Mouse (Mus musculus) liver, embryonic 13.5 days (tissue): Measurements from ENCODE around the gene Eif1ad. TPM values are rescaled to one million over a fixed set of nuclear protein-coding genes. Genes with fewer than 3 reads are reported as not detected.
"Not testable (repeated sequence)": the region's sequence is repeated elsewhere in the genome, so short reads cannot be mapped to it uniquely, and the experiment has no call there.

Experiments used
- ATAC-seq: fragments of 200-750 bp; cut with Nextera tagmentation; 2 replicates; pipeline ENCODE4 v1.8.0; 2017; ENCODE audit warnings: low read depth, mild to moderate bottlenecking, moderate number of reproducible peaks, moderate library complexity
- DNase-seq: peaks from one replicate; pipeline ENCODE4 v3.0.0; 2022
- H3K27ac ChIP-seq: fragments of 300-500 bp; sonication (generic); 2 replicates; pipeline ENCODE4 v1.5.1; 2015; ENCODE audit warnings: moderate library complexity, mild to moderate bottlenecking, inconsistent platforms
- H3K27me3 ChIP-seq: fragments of 300-500 bp; sonication (generic); 2 replicates; pipeline ENCODE4 v1.6.1; 2015; ENCODE audit warnings: mild to moderate bottlenecking, inconsistent platforms
- H3K36me3 ChIP-seq: fragments of 300-500 bp; sonication (generic); 2 replicates; pipeline ENCODE4 v1.6.1; 2015; ENCODE audit warnings: mild to moderate bottlenecking, inconsistent platforms
- H3K4me1 ChIP-seq: fragments of 300-500 bp; sonication (generic); replicated peaks from 2 replicates; pipeline ENCODE4 v1.6.1; 2015; ENCODE audit warnings: inconsistent platforms
- H3K4me2 ChIP-seq: fragments of 300-500 bp; sonication (generic); 2 replicates; pipeline ENCODE4 v1.6.1; 2015; ENCODE audit warnings: inconsistent platforms, mild to moderate bottlenecking, moderate library complexity
- H3K4me3 ChIP-seq: fragments of 300-500 bp; sonication (generic); replicated peaks from 2 replicates; pipeline ENCODE4 v1.5.1; 2015; ENCODE audit warnings: mild to moderate bottlenecking, inconsistent platforms
- H3K9ac ChIP-seq: fragments of 300-500 bp; sonication (generic); 2 replicates; pipeline ENCODE4 v1.6.1; 2015; ENCODE audit warnings: mild to moderate bottlenecking, inconsistent platforms
- H3K9me3 ChIP-seq: fragments of 300-500 bp; sonication (generic); replicated peaks from 2 replicates; pipeline ENCODE4 v1.6.1; 2016; ENCODE audit warnings: inconsistent platforms
- WGBS: fragments of 180-500 bp; shearing (Covaris S2); methylation state at CpG from one replicate; pipeline ENCODE4 v1.1.7; 2015; ENCODE audit not compliant: insufficient replicate concordance; 5-methylcytosine and 5-hydroxymethylcytosine counted together
- polyA plus RNA-seq: library from polyadenylated mRNA; unstranded; fragments of >200 nt; fragmentation: Nextera tagmentation; extraction: Ambion mirVana; gene quantifications from 2 replicates; pipeline ENCODE4 v1.2.1, GENCODE M21; 2015

The Eif1ad gene
- polyA plus RNA-seq, 1 experiment from 2014 or later: 39.6 TPM

DNA sequence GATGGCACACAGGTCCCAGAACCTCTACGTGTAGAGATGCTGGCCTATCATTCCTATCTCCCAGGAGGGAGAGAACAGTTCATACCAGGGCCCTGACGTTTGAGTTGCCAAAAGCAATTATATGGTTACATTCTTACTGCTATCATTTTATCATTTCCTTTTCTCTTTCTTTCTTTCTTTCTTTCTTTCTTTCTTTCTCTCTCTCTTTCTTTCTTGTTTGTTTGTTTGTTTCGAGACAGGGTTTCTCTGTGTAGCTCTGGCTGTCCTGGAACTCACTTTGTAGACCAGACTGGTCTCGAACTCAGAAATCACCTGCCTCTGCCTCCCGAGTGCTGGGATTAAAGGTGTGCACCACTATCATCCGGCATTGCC, 17.1 kb upstream of the Eif1ad start, which contains the start of gene Cst6:
Cst6 (minus strand) TSS at position 73 of the 372 bp plus-strand sequence.
- not testable (repeated sequence) for H3K27me3 ChIP-seq, H3K36me3 ChIP-seq, ATAC-seq, H3K9me3 ChIP-seq, H3K27ac ChIP-seq, DNase-seq
- H3K4me1 ChIP-seq: peaks cover 10% of the 10 kb centered on the region
- peak within 1 kb of the TSS; percentile 81 for H3K4me2 ChIP-seq
- H3K4me3 ChIP-seq: peak within 1 kb of the TSS; percentile 51
- peak within 1 kb of the TSS; percentile 61 for H3K9ac ChIP-seq
- 56% methylated on average over 6 of the region's 6 CpGs for WGBS

DNA sequence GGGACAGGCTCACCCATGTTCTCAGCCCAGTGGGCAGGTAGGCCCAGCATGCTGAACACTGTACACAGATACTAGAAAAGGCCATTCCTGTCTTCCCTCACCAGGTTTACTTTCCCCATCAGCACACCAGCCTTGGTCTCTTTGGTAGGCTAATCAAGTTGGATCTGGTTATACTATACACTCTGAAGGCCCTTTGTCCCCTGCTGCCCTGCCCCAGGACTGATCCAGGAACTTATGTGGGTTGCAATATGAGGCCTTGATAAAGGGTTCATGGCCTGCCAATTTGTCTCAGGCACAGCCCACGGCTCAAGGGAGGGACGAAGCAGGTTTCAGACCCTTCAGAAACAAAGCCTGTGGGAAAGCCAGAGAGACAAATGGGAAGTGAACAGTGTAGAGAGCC, 12.9 kb upstream of the Eif1ad start:
- peaks cover 20% of the 10 kb centered on the region for H3K4me1 ChIP-seq
- DNase-seq: no peak
- no peaks in the 10 kb centered on the region for H3K27me3 ChIP-seq
- WGBS: 59% methylated on average over 2 of the region's 2 CpGs
- no peaks in the 10 kb centered on the region for H3K9me3 ChIP-seq
- no peak overlapping the region for H3K4me3 ChIP-seq
- no peak for ATAC-seq
- no peak overlapping the region for H3K27ac ChIP-seq
- no peak overlapping the region for H3K9ac ChIP-seq
- no peak overlapping the region for H3K4me2 ChIP-seq
- no peaks in the 10 kb centered on the region for H3K36me3 ChIP-seq

DNA sequence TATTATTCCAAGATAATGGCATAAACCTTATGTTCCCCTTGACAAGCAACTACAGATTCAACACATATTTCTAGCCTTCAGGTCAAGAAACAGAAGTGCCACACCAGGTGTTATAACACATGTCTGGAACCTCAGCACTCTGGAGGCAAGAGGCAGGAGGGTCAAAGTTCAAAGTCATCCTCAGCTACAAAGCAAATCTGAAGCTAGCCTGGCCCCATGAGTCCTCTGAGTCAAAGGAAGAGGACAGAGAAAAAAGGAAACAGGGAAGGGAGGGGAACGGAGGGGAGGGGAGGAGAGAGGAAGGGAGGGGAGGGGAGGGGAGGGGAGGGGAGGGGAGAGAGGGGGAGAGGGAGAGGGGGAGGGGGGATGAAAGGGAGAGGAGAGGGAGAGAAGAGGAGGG, 10.5 kb upstream of the Eif1ad start:
- no CpG with 5 or more reads among the region's 1 CpGs for WGBS
- Histone ChIP-seq H3K9me3 (no peaks in the 10 kb centered on the region), H3K27me3 (no peaks in the 10 kb centered on the region), H3K4me1 (peaks cover 12% of the 10 kb centered on the region; the same call in 1 of the 2 replicates), H3K27ac (no peak overlapping the region), H3K9ac (no peak overlapping the region), H3K4me2 (no peak overlapping the region), H3K4me3 (no peak overlapping the region), H3K36me3 (no peaks in the 10 kb centered on the region)
- ATAC-seq: no peak
- DNase-seq: no peak

DNA sequence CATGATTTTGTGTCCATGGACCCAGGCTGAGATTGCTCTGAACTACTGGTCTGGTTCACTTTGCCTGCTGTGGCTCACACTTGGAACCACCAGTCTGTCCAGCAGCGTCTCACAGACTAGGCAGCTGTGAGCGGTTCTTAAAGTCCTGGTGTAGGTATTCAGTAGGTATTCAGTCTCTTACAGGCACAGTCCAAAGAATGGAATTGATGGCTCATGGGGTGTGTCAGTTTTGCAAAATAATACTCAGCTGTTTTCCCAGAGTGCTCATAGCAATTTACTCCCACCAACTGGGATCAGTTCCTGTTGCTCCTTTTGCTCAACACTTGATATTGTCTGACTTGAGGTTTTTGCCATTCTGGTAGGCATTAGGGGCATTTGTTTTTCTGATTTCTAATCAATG, 4.4 kb upstream of the Eif1ad start:
- no peak overlapping the region for H3K4me2 ChIP-seq
- H3K4me1 ChIP-seq: peaks cover 30% of the 10 kb centered on the region
- peaks cover 22% of the 10 kb centered on the region for H3K36me3 ChIP-seq
- H3K27ac ChIP-seq: no peak overlapping the region
- no peaks in the 10 kb centered on the region for H3K27me3 ChIP-seq
- no peaks in the 10 kb centered on the region for H3K9me3 ChIP-seq
- H3K9ac ChIP-seq: no peak overlapping the region
- WGBS: 68% methylated on average over 2 of the region's 2 CpGs
- ATAC-seq: no peak
- H3K4me3 ChIP-seq: no peak overlapping the region
- DNase-seq: no peak

DNA sequence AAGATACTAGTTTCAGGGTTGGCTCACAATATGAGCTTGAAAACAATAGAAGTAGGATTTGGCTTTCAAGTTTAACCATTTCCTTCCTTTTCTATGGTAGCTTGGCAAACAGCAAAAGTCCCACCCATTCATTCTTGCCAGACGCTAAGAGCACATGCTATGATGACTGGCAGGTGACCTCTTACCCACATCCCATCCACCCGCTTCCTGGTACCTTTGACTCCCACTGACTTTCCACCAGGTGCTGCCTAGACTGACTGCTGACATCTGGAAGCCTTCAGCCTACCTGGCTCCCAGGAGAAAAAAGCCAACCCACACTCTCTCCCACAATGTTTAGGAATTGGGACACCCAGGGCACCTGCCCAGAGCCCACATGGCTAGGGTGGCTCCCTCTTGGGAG, 2.4 kb upstream of the Eif1ad start:
- H3K27ac ChIP-seq: no peak overlapping the region
- H3K9ac ChIP-seq: no peak overlapping the region
- H3K36me3 ChIP-seq: peaks cover 37% of the 10 kb centered on the region
- no peak overlapping the region for H3K4me3 ChIP-seq
- DNase-seq (no peak), ATAC-seq (no peak)
- peaks cover 38% of the 10 kb centered on the region for H3K4me1 ChIP-seq
- H3K27me3 ChIP-seq: no peaks in the 10 kb centered on the region
- WGBS: 77% methylated on average over 2 of the region's 2 CpGs
- H3K9me3 ChIP-seq: no peaks in the 10 kb centered on the region
- no peak overlapping the region; the same call in 1 of the 2 replicates for H3K4me2 ChIP-seq

DNA sequence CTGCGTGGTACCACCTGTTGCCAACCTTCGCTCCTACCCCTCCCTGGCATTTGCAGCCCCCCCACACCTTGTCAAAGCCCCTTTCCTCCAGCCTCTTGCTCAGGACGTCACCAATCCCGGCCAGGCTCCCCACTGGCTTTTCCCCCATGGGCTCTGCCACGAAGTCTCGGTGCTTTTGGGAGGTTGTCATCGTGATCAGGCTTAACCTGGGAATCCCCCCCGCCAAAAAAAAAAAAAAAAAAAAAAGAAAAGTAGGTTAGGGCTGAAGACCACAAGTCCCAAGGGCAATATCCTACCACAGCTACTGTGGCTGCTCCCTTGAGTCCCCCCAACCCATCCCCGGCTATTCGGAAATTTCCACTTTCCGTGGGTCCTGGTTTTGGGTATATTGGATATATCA, 790 bp upstream of the Eif1ad start:
- Histone ChIP-seq H3K27ac (peak overlapping the region; percentile 91), H3K9ac (peak overlapping the region; percentile 95), H3K27me3 (no peaks in the 10 kb centered on the region), H3K4me1 (peaks cover 38% of the 10 kb centered on the region), H3K9me3 (no peaks in the 10 kb centered on the region), H3K4me3 (peak overlapping the region; percentile 98), H3K4me2 (peak overlapping the region; percentile 90), H3K36me3 (peaks cover 53% of the 10 kb centered on the region)
- 3% methylated on average over 11 of the region's 11 CpGs for WGBS
- DNase-seq (no peak), ATAC-seq (no peak)

DNA sequence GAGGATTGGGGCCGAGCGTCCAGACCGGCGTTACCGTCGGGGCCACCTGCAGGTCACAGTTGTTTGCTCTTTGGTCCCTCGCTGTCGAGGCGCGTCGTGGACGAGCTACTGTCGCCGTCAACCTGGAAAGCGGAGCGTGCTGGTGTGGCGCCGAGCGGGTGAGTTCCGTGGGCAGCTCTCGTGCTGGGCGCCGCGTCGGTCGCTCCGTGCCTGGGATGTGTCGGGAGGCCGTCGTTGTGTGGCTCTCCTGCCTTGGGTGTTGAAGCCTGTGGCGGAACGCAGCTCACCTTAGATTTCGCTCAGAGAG, 465 bp downstream of the Eif1ad start, which contains the start of gene Banf1:
Banf1 (minus strand) TSS at position 116 of the 307 bp plus-strand sequence.
- Histone ChIP-seq H3K27ac (peak within 1 kb of the TSS; percentile 91), H3K27me3 (no peaks in the 10 kb centered on the region), H3K36me3 (peaks cover 63% of the 10 kb centered on the region), H3K4me1 (peaks cover 38% of the 10 kb centered on the region), H3K9me3 (no peaks in the 10 kb centered on the region), H3K9ac (peak within 1 kb of the TSS; percentile 95), H3K4me3 (peak within 1 kb of the TSS; percentile 98), H3K4me2 (peak within 1 kb of the TSS; percentile 90)
- ATAC-seq (peak; percentile 18; the same call in 1 of the 2 replicates), DNase-seq (no peak)
- under 1% methylated on average over 33 of the region's 33 CpGs for WGBS

DNA sequence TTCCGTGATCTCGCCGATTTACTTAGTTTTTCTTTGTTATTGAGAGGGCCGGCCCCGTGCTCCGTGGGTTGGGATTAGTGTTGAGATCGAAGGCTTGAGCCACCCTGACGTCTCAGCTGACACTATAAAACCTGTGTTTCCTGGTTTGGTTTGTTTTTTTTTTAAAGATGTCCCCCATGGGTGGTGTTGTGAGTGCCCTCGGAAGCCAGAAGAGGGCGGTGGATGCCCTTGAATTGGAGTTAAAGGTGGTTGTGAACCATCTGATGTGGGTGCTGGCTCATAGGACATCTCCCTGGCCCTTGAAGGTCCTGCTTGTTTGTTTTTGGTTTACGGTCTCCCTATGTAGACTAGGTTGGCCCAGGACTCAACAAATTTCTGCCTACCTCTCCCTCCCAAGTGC, 914 bp downstream of the Eif1ad start:
- peak overlapping the region; percentile 98 for H3K4me3 ChIP-seq
- ATAC-seq (no peak), DNase-seq (no peak)
- peaks cover 38% of the 10 kb centered on the region for H3K4me1 ChIP-seq
- 7% methylated on average over 11 of the region's 11 CpGs for WGBS
- peak overlapping the region; percentile 90 for H3K4me2 ChIP-seq
- H3K27me3 ChIP-seq: no peaks in the 10 kb centered on the region
- peak overlapping the region; percentile 91 for H3K27ac ChIP-seq
- H3K9ac ChIP-seq: peak overlapping the region; percentile 95
- H3K9me3 ChIP-seq: no peaks in the 10 kb centered on the region
- peaks cover 67% of the 10 kb centered on the region for H3K36me3 ChIP-seq

DNA sequence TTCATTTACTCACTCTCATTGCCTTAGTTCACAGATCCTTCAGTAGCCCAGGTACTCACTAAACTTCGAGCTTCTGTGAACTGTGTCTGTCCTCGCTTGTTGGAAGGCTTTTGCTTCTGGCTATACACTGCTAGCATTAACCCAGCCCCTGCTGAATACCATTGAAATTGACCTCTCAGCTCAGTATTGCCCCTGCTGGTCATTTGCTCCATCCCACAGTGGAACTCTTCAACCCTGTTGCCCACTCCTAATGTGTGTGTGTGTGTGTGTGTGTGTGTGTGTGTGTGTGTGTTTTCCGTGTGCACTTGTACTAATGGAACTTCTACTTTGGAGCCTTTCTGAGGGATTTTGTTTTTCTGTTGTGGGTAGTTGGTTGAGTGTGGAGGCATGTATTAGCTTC, 4.4 kb downstream of the Eif1ad start:
- Histone ChIP-seq H3K4me1 (peaks cover 18% of the 10 kb centered on the region), H3K4me3 (no peak overlapping the region), H3K27me3 (no peaks in the 10 kb centered on the region), H3K9me3 (no peaks in the 10 kb centered on the region), H3K36me3 (peaks cover 50% of the 10 kb centered on the region), H3K4me2 (no peak overlapping the region), H3K9ac (no peak overlapping the region), H3K27ac (no peak overlapping the region)
- DNase-seq: no peak
- ATAC-seq: no peak
- 78% methylated on average over 3 of the region's 3 CpGs for WGBS

DNA sequence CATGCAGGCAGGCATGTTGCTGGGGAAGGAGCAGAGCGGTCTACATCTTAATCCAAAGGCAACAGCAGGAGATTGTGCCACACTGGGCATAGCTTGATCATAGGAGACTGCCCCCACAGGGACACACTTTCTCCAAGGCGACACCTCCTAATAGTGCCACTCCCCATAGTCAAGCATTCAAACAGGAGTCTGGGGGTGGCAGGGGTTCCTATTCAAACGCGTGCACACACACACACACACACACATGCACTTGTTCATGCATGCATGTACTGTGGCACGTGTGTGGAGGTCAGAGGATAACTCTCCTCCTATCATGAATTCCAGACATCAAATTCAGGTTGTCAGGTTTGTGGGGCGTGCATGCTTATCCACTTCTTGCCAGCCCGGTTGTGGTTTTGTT, 6.2 kb downstream of the Eif1ad start:
- H3K9me3 ChIP-seq: no peaks in the 10 kb centered on the region
- no peak overlapping the region for H3K9ac ChIP-seq
- peaks cover 60% of the 10 kb centered on the region for H3K36me3 ChIP-seq
- no peak overlapping the region for H3K27ac ChIP-seq
- H3K4me2 ChIP-seq: no peak overlapping the region
- ATAC-seq (no peak), DNase-seq (no peak)
- H3K27me3 ChIP-seq: no peaks in the 10 kb centered on the region
- peaks cover 12% of the 10 kb centered on the region for H3K4me1 ChIP-seq
- WGBS: 81% methylated on average over 7 of the region's 7 CpGs
- no peak overlapping the region for H3K4me3 ChIP-seq

DNA sequence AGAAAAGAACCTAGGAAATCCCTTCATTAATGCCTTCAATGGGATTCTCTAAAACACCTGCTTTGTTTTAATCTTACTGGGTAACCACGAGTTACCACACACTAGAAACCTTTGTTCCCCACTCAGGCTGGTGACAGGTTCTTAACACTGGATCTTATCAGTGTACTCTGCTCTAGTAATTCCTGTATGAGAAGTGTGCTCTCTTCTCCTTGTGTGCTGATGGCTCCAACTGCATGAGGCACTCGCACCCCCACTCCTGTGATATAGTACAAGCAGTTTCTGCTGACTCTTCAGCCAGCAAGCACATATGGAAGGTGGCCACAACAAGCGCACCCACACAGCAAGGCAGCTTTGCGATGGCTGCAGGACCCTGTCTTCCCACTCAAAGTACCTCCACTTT, 7.6 kb downstream of the Eif1ad start:
- no peak overlapping the region for H3K9ac ChIP-seq
- ATAC-seq: no peak

DNA sequence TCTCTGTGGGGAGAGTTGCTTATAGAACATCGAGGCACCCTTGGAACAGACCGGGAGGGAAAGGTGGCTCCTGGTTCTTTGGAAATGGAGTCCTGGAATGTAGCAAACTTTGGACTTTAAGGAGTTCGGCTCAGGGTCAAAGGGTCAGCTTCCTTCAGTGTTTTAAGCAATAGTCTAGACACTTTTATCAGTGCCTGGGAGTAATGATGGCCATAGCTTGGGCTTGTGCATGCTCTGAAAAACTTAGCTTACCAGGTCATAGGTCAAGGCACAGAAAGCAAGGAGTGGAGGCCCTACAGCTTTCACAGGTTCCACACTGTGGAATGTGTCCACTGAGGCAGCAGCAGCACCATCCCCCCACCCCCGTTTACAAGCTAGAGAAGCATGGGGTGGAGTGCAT, 8.2 kb downstream of the Eif1ad start:
- H3K9ac ChIP-seq: no peak overlapping the region
- 60% methylated on average over 4 of the region's 4 CpGs for WGBS
- peaks cover 60% of the 10 kb centered on the region for H3K36me3 ChIP-seq
- ATAC-seq (no peak), DNase-seq (no peak)
- no peaks in the 10 kb centered on the region for H3K27me3 ChIP-seq
- H3K27ac ChIP-seq: no peak overlapping the region
- no peak overlapping the region for H3K4me2 ChIP-seq
- H3K4me3 ChIP-seq: no peak overlapping the region
- no peaks in the 10 kb centered on the region for H3K9me3 ChIP-seq
- H3K4me1 ChIP-seq: no peaks in the 10 kb centered on the region; the same call in 1 of the 2 replicates

More for the DNA sequence above, 7.6 kb downstream of the Eif1ad start:
- H3K4me1 ChIP-seq: no peaks in the 10 kb centered on the region; the same call in 1 of the 2 replicates
- H3K4me3 ChIP-seq: no peak overlapping the region
- no peak overlapping the region for H3K27ac ChIP-seq
- WGBS: 72% methylated on average over 4 of the region's 4 CpGs
- DNase-seq: no peak
- no peak overlapping the region for H3K4me2 ChIP-seq
- H3K27me3 ChIP-seq: no peaks in the 10 kb centered on the region
- H3K36me3 ChIP-seq: peaks cover 60% of the 10 kb centered on the region
- H3K9me3 ChIP-seq: no peaks in the 10 kb centered on the region
